Mouse (Mus musculus) liver, embryonic 14.5 days (tissue): ENCODE results near the gene Plxnd1.

Experiments
- CTCF ChIP-seq: IDR thresholded peaks from 2 replicates; pipeline ENCODE4 v1.5.1; 2016; ENCODE audit warnings: antibody characterized with exemption, low read depth, control low read depth
- EP300 ChIP-seq: IDR thresholded peaks from 2 replicates; pipeline ENCODE4 v1.6.1; 2016; ENCODE audit warnings: antibody characterized with exemption, low read depth

DNA sequence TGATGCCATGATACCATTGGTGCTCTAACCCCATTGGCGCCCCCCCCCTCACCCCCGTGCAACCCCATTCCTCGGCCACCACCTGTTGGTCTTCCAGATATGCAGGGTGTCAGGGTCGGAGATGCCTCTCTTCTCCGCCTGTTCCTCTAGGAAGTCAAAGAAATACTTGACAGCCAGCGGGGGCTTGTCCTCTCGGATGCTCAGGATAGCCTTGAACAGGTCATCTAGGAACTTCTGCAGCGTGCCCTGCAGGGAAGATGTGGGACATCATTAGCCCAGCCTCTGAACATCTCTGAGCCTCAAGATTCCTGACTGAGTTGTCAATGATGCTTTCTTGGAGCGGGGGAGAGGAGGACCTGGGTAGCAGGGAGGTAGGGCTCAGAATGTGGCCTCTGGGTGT is 36.4 kb downstream of the Plxnd1 start:
- TF ChIP-seq CTCF (no peak), EP300 (no peak)
